Mouse (Mus musculus) C2C12 (cell line): ENCODE measurements at regions not wholly inside any gene's neighbourhood (a gene's known extent, or its start where the extent isn't known, plus 50 kb on each side); places are given as distances from the start of the nearest gene placed in this dataset.

Experiments used
- CTCF ChIP-seq: IDR thresholded peaks from one replicate; pipeline ENCODE4 v1.5.1; 2011; ENCODE audit not compliant: control insufficient read depth, insufficient read depth, insufficient read length
- USF1 ChIP-seq: IDR thresholded peaks from one replicate; pipeline ENCODE4 v1.6.1; 2011; ENCODE audit warnings: low read depth, mild to moderate bottlenecking, control low read depth, moderate library complexity

GRCm38 (mm10) chr5:133143679-133144078, 600.5 kb upstream of the Auts2 start:
- TF ChIP-seq USF1 (no peak), CTCF (no peak)
